Mouse (Mus musculus): ENCODE measurements around the gene Aldh3b3. TPM values are rescaled to one million over a fixed set of nuclear protein-coding genes. Genes with fewer than 3 reads are reported as not detected.

Gene Aldh3b3
- total RNA-seq, 2 experiments from 2014 or later = not detected

GRCm38 (mm10) chr19:3999121-3999730 is 40.8 kb downstream of the Aldh3b3 start:
- no peak for DNase-seq (ENCODE audit: extremely low spot score in 1 of 2, low spot score in 1 of 2)

- peak; percentile 83 to 96 for DNase-seq (ENCODE audit: extremely low spot score in 1 of 2, low spot score in 1 of 2)
Measured at GRCm38 (mm10) chr19:4000119-4000900, 41.9 kb downstream of the Aldh3b3 start, which contains the start of the genes Nudt8 and Gm49405. Gene Nudt8 (plus strand): TSS chr19:4000580. Gene Gm49405 (plus strand): TSS chr19:4000626.

GRCm38 (mm10) chr19:4000949-4001525 is 42.6 kb downstream of the Aldh3b3 start:
- DNase-seq (ENCODE audit: extremely low spot score in 1 of 2, low spot score in 1 of 2) = no peak

- DNase-seq (ENCODE audit: extremely low spot score in 1 of 2, low spot score in 1 of 2) = no peak
Measured at GRCm38 (mm10) chr19:4001752-4002151, 43.3 kb downstream of the Aldh3b3 start.

GRCm38 (mm10) chr19:4003112-4003511 is 44.7 kb downstream of the Aldh3b3 start, which contains the start of gene Doc2g:
Gene Doc2g (plus strand): TSS chr19:4003313.
- no peak for DNase-seq (ENCODE audit: extremely low spot score in 1 of 2, low spot score in 1 of 2)

GRCm38 (mm10) chr19:4003641-4004040 is 45.2 kb downstream of the Aldh3b3 start:
- no peak for DNase-seq (ENCODE audit: extremely low spot score in 1 of 2, low spot score in 1 of 2)

GRCm38 (mm10) chr19:4004331-4004730 is 45.9 kb downstream of the Aldh3b3 start:
- DNase-seq (ENCODE audit: extremely low spot score in 1 of 2, low spot score in 1 of 2) = no peak

- no peak for DNase-seq (ENCODE audit: extremely low spot score in 1 of 2, low spot score in 1 of 2)
Measured at GRCm38 (mm10) chr19:4005091-4005490, 46.6 kb downstream of the Aldh3b3 start.

- DNase-seq (ENCODE audit: extremely low spot score in 1 of 2, low spot score in 1 of 2) = no peak
Measured at GRCm38 (mm10) chr19:4005971-4006370, 47.5 kb downstream of the Aldh3b3 start.

- DNase-seq (ENCODE audit: extremely low spot score in 1 of 2, low spot score in 1 of 2) = no peak
Measured at GRCm38 (mm10) chr19:4011086-4011485, 52.6 kb downstream of the Aldh3b3 start.

- DNase-seq (ENCODE audit: extremely low spot score in 1 of 2, low spot score in 1 of 2) = peak; percentile 85 to 87
Measured at GRCm38 (mm10) chr19:4012432-4013022, 54.1 kb downstream of the Aldh3b3 start, which contains the start of gene Ndufv1. Gene Ndufv1 (minus strand): TSS chr19:4012806.

- no peak for DNase-seq (ENCODE audit: extremely low spot score in 1 of 2, low spot score in 1 of 2)
Measured at GRCm38 (mm10) chr19:4013066-4013465, 54.6 kb downstream of the Aldh3b3 start.

- DNase-seq (ENCODE audit: extremely low spot score in 1 of 2, low spot score in 1 of 2) = no peak
Measured at GRCm38 (mm10) chr19:4014802-4015201, 56.4 kb downstream of the Aldh3b3 start.

GRCm38 (mm10) chr19:4015635-4016034 is 57.2 kb downstream of the Aldh3b3 start:
- no peak for DNase-seq (ENCODE audit: extremely low spot score in 1 of 2, low spot score in 1 of 2)

GRCm38 (mm10) chr19:4017921-4018587 is 59.6 kb downstream of the Aldh3b3 start:
- no peak for DNase-seq (ENCODE audit: extremely low spot score in 1 of 2, low spot score in 1 of 2)

GRCm38 (mm10) chr19:4018743-4019583 is 60.5 kb downstream of the Aldh3b3 start:
- peak in 1 of 2 experiments; percentile 61 for DNase-seq (ENCODE audit: extremely low spot score in 1 of 2, low spot score in 1 of 2)
